Mouse (Mus musculus): ENCODE results near the gene Gm20388. TPM values are rescaled to one million over a fixed set of nuclear protein-coding genes. Genes with fewer than 3 reads are reported as not detected.

Gene Gm20388
- polyA plus RNA-seq, 1 experiment from 2014 or later: 5.5 TPM

DNA sequence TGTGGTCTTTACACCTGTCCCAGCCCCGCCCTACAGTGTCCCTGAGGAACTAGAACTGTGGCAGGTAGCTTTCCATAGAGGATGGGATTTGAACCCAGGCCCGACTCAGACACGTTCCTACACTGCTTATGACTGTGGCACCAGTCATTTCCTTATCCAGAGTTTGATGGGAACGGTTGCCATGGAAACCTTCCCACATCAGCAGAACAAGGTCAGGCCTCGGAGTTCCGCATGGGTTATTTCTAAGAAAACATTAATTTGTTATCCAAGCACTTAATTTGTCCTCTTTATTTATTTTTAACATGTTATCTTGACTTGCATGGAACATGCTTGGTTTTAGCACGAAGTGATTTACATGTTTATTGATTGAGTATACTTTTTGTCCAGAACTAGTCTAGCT, 91.1 kb downstream of the Gm20388 start:
- H3K4me2 ChIP-seq: no peak overlapping the region
- no peaks in the 10 kb centered on the region for H3K9me3 ChIP-seq
- H3K36me3 ChIP-seq: no peaks in the 10 kb centered on the region
- 48% methylated on average over 7 of the region's 7 CpGs for WGBS
- H3K9ac ChIP-seq: no peak overlapping the region
- no peak overlapping the region for H3K4me3 ChIP-seq
- ATAC-seq (ENCODE audit: borderline replicate concordance, extremely low read depth, low FRiP score, low TSS enrichment): no peak
- peaks cover 33% of the 10 kb centered on the region for H3K4me1 ChIP-seq
- H3K27ac ChIP-seq: no peak overlapping the region
- H3K27me3 ChIP-seq: no peaks in the 10 kb centered on the region

- 49% methylated on average over 9 of the region's 9 CpGs for WGBS
- ATAC-seq (ENCODE audit: borderline replicate concordance, extremely low read depth, low FRiP score, low TSS enrichment): no peak
Measured at GRCm38 (mm10) chr8:120002348-120002747, 91.7 kb downstream of the Gm20388 start.

GRCm38 (mm10) chr8:120004154-120004702, 93.6 kb downstream of the Gm20388 start:
- Histone ChIP-seq H3K9ac (no peak overlapping the region), H3K4me1 (peaks cover 33% of the 10 kb centered on the region), H3K27ac (peak overlapping the region; percentile 38; the same call in 1 of the 2 replicates), H3K4me3 (no peak overlapping the region), H3K36me3 (no peaks in the 10 kb centered on the region), H3K9me3 (no peaks in the 10 kb centered on the region), H3K27me3 (0 out of 2 replicates have a peak, but pooled peaks cover 2% of the 10 kb centered on the region), H3K4me2 (no peak overlapping the region)
- WGBS: 15% methylated on average over 14 of the region's 14 CpGs
- peak; percentile 70 for ATAC-seq (ENCODE audit: borderline replicate concordance, extremely low read depth, low FRiP score, low TSS enrichment)

More at GRCm38 (mm10) chr8:120002348-120002747, 91.7 kb downstream of the Gm20388 start:
- 0 out of 2 replicates have a peak, but pooled peaks cover 2% of the 10 kb centered on the region for H3K27me3 ChIP-seq
- no peaks in the 10 kb centered on the region for H3K9me3 ChIP-seq
- H3K27ac ChIP-seq: 0 out of 2 replicates have a peak overlapping the region, but pooled peaks have one; percentile 13
- no peak overlapping the region for H3K9ac ChIP-seq
- no peaks in the 10 kb centered on the region for H3K36me3 ChIP-seq
- H3K4me1 ChIP-seq: peaks cover 33% of the 10 kb centered on the region
- no peak overlapping the region for H3K4me3 ChIP-seq
- H3K4me2 ChIP-seq: no peak overlapping the region

DNA sequence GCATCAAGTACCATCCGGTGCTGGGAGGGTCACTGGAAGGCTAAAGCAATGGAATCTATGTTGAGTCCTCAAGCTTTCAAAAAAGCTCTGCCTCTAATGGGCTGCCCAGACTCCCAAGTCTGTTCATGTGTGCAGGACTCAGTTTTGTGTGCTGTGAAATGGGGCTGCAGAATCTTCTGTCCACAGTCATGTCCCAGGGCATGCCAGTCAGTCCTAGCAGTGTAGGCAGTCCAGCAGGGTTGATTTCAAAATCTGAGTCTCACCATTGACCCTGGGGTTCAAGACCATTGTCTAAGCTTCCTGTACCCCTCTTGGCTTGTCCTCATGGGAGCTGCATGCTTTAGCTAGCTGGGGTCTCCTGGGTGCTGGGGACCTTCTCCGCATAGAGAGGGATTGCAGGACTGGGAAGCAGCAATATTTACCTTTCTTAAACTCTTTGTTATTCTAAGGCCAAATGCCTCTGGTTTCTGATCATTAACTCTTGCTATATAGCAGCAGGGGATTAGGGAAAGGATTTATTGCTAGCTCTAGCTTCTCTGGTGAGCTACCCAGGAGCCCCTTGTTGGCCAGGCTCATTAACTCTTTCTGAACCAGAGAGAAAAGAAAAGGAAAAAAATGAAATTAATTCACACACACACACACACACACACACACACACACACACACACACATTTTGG, 94.2 kb downstream of the Gm20388 start:
- Histone ChIP-seq H3K4me3 (no peak overlapping the region), H3K4me1 (peaks cover 33% of the 10 kb centered on the region), H3K27me3 (0 out of 2 replicates have a peak, but pooled peaks cover 2% of the 10 kb centered on the region), H3K27ac (peak overlapping the region; percentile 4; the same call in 1 of the 2 replicates), H3K9ac (no peak overlapping the region), H3K36me3 (no peaks in the 10 kb centered on the region), H3K4me2 (no peak overlapping the region), H3K9me3 (no peaks in the 10 kb centered on the region)
- WGBS: 25% methylated on average over 2 of the region's 2 CpGs
- ATAC-seq (ENCODE audit: borderline replicate concordance, extremely low read depth, low FRiP score, low TSS enrichment): no peak

DNA sequence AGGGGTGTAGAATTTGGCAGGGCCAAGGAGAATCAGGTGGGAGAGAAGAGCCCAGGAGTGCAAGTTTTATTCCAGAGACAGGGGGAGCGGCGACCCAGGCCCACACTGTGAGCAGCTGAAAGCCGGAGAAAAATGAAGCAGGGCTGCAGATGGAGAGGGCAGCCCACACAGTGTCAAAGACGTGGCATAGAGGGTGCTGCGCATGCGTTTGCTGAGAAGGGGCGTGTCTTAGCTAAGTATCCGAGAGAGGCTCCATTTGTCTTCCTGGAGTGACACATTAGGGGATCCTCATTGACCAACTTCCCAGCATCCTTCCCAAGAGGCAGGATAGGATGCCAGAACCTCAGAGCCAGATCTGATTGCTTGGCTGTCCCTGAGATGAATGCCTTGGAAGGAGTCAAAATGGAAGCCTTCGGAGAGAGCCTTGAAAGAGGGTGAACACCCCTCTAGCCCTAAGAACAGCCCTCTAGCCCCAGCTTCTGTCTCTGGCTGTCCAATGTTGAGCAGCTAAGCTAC, 96.1 kb downstream of the Gm20388 start:
- H3K4me2 ChIP-seq: no peak overlapping the region
- no peak overlapping the region for H3K4me3 ChIP-seq
- 0 out of 2 replicates have a peak, but pooled peaks cover 2% of the 10 kb centered on the region for H3K27me3 ChIP-seq
- no peak; the same call in 1 of the 2 replicates for ATAC-seq (ENCODE audit: borderline replicate concordance, extremely low read depth, low FRiP score, low TSS enrichment)
- 29% methylated on average over 9 of the region's 9 CpGs for WGBS
- no peaks in the 10 kb centered on the region for H3K9me3 ChIP-seq
- no peak overlapping the region for H3K9ac ChIP-seq
- H3K36me3 ChIP-seq: no peaks in the 10 kb centered on the region
- no peak overlapping the region for H3K27ac ChIP-seq
- peaks cover 22% of the 10 kb centered on the region for H3K4me1 ChIP-seq

GRCm38 (mm10) chr8:120007178-120007577, 96.5 kb downstream of the Gm20388 start:
- H3K9me3 ChIP-seq: no peaks in the 10 kb centered on the region
- H3K4me2 ChIP-seq: no peak overlapping the region
- H3K27me3 ChIP-seq: 0 out of 2 replicates have a peak, but pooled peaks cover 2% of the 10 kb centered on the region
- H3K9ac ChIP-seq: no peak overlapping the region
- no peaks in the 10 kb centered on the region for H3K36me3 ChIP-seq
- peaks cover 21% of the 10 kb centered on the region for H3K4me1 ChIP-seq
- whole genome bisulfite sequencing: 63% methylated on average over 9 of the region's 9 CpGs
- no peak for ATAC-seq (ENCODE audit: borderline replicate concordance, extremely low read depth, low FRiP score, low TSS enrichment)
- H3K4me3 ChIP-seq: no peak overlapping the region
- H3K27ac ChIP-seq: no peak overlapping the region

GRCm38 (mm10) chr8:120009284-120009683, 98.6 kb downstream of the Gm20388 start:
- Histone ChIP-seq H3K9ac (no peak overlapping the region), H3K9me3 (no peaks in the 10 kb centered on the region), H3K4me2 (no peak overlapping the region), H3K27me3 (0 out of 2 replicates have a peak, but pooled peaks cover 2% of the 10 kb centered on the region), H3K4me1 (peaks cover 14% of the 10 kb centered on the region), H3K36me3 (no peaks in the 10 kb centered on the region), H3K27ac (no peak overlapping the region), H3K4me3 (no peak overlapping the region)
- WGBS: 63% methylated on average over 6 of the region's 6 CpGs
- ATAC-seq (ENCODE audit: borderline replicate concordance, extremely low read depth, low FRiP score, low TSS enrichment): no peak

GRCm38 (mm10) chr8:120012491-120012890, 101.8 kb downstream of the Gm20388 start:
- no peak overlapping the region for H3K4me2 ChIP-seq
- H3K27ac ChIP-seq: no peak overlapping the region
- no peaks in the 10 kb centered on the region for H3K9me3 ChIP-seq
- H3K4me3 ChIP-seq: no peak overlapping the region
- H3K4me1 ChIP-seq: peaks cover 13% of the 10 kb centered on the region
- 78% methylated on average over 8 of the region's 8 CpGs for WGBS
- H3K9ac ChIP-seq: no peak overlapping the region
- no peaks in the 10 kb centered on the region for H3K27me3 ChIP-seq
- ATAC-seq (ENCODE audit: borderline replicate concordance, extremely low read depth, low FRiP score, low TSS enrichment): no peak
- H3K36me3 ChIP-seq: no peaks in the 10 kb centered on the region

DNA sequence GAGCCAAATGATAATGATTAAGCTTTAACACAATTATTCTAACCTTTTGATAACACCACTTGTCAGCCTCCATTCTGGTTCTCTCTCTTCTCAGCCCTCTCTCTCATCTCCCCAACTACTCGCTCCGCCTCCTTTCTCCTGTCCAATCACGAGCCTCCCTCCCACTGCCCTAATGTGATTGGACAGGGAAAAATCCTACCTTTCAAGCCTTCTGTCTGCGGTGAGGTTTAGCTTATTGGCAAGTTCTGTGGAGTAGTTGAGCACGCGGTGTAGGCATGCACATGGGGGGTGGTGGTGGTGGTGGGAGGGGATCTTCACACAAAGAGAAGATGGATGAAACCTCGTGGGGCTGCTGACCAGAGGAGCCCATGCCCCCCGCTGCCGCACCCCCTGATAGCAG, 102.3 kb downstream of the Gm20388 start:
- no peak for ATAC-seq (ENCODE audit: borderline replicate concordance, extremely low read depth, low FRiP score, low TSS enrichment)
- H3K27me3 ChIP-seq: no peaks in the 10 kb centered on the region
- H3K9ac ChIP-seq: no peak overlapping the region
- WGBS: 34% methylated on average over 9 of the region's 9 CpGs
- no peaks in the 10 kb centered on the region for H3K36me3 ChIP-seq
- H3K4me3 ChIP-seq: no peak overlapping the region
- peaks cover 13% of the 10 kb centered on the region for H3K4me1 ChIP-seq
- no peak overlapping the region for H3K27ac ChIP-seq
- no peak overlapping the region for H3K4me2 ChIP-seq
- no peaks in the 10 kb centered on the region for H3K9me3 ChIP-seq

- WGBS: 38% methylated on average over 15 of the region's 15 CpGs
- peaks cover 13% of the 10 kb centered on the region for H3K4me1 ChIP-seq
- no peak overlapping the region for H3K9ac ChIP-seq
- no peak overlapping the region for H3K4me3 ChIP-seq
- no peak for ATAC-seq (ENCODE audit: borderline replicate concordance, extremely low read depth, low FRiP score, low TSS enrichment)
- no peaks in the 10 kb centered on the region for H3K36me3 ChIP-seq
- H3K27me3 ChIP-seq: no peaks in the 10 kb centered on the region
- no peak overlapping the region for H3K27ac ChIP-seq
- H3K9me3 ChIP-seq: no peaks in the 10 kb centered on the region
- H3K4me2 ChIP-seq: no peak overlapping the region
Measured at GRCm38 (mm10) chr8:120014267-120015023, 103.8 kb downstream of the Gm20388 start.

- Histone ChIP-seq H3K27me3 (no peaks in the 10 kb centered on the region), H3K36me3 (no peaks in the 10 kb centered on the region), H3K9me3 (no peaks in the 10 kb centered on the region), H3K4me2 (no peak overlapping the region), H3K4me3 (no peak overlapping the region), H3K9ac (no peak overlapping the region), H3K27ac (no peak overlapping the region), H3K4me1 (peaks cover 13% of the 10 kb centered on the region)
- no peak for ATAC-seq (ENCODE audit: borderline replicate concordance, extremely low read depth, low FRiP score, low TSS enrichment)
- WGBS: 86% methylated on average over 8 of the region's 8 CpGs
Measured at GRCm38 (mm10) chr8:120015916-120016315, 105.3 kb downstream of the Gm20388 start.

All from lung, embryonic 15.5 days (tissue).